Mouse (Mus musculus) ES-E14 (cell line): ENCODE measurements around the gene Hoxd13.

Experiments used
- HCFC1 ChIP-seq: IDR thresholded peaks from 2 replicates; pipeline ENCODE4 v1.6.1; 2012; ENCODE audit warnings: low read length, inconsistent platforms, borderline replicate concordance; ENCODE audit not compliant: insufficient read depth
- MAFK ChIP-seq: IDR thresholded peaks from 2 replicates; pipeline ENCODE4 v1.6.1; 2014; ENCODE audit warnings: mild to moderate bottlenecking, low read depth, low read length, inconsistent platforms; ENCODE audit not compliant: insufficient read depth
- ZC3H11A ChIP-seq: IDR thresholded peaks from 2 replicates; pipeline ENCODE4 v1.6.1; 2012; ENCODE audit warnings: low read depth, mild to moderate bottlenecking, inconsistent platforms, low read length, borderline replicate concordance
- ZNF384 ChIP-seq: IDR thresholded peaks from 2 replicates; pipeline ENCODE4 v1.6.1; 2012; ENCODE audit warnings: low read depth, low read length, inconsistent platforms

DNA sequence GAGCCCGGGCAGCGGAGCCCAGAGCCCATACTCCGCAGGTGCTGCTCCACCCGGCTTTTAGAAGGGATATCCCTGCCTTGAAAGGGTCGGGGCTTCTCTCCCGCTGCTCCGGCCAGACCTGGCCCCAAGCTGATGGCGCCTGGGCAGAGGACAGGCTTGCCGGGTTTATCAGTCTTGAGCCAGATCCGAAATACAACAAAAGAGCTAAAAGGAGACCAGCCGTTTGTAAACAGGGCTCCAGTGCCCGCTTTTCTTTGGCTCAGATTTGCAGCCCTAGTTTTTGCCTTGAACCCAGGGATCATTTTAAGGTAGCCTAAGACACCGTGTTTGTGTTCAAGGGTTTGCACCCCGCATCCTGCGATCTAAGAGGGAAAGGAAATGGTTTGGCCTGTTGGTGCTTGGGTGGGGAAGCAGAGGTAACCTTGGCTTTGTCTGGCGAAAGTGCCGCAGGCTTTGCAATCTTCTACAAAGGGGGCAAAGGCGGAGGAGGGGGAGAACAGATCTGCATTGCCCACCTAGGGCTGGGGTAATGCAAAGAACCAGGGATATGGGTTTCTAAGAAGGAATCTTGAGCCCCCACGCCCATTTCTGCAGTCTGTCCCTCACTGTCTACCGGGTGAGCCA, 24.8 kb downstream of the Hoxd13 start:
- TF ChIP-seq MAFK (no peak), ZNF384 (no peak), HCFC1 (no peak), ZC3H11A (no peak)
